Mouse (Mus musculus) liver, embryonic 16.5 days (tissue): ENCODE data around the gene Mup3. TPM values are rescaled to one million over a fixed set of nuclear protein-coding genes. Genes with fewer than 3 reads are reported as not detected.
"Not testable (repeated sequence)": the region's sequence is repeated elsewhere in the genome, so short reads cannot be mapped to it uniquely, and the experiment has no call there.

Source experiments
- ATAC-seq: fragments of 200-750 bp; cut with Nextera tagmentation; 2 replicates; pipeline ENCODE4 v1.8.0; 2017; ENCODE audit warnings: low read depth, mild to moderate bottlenecking, moderate number of reproducible peaks, moderate library complexity
- H3K27ac ChIP-seq: fragments of 300-500 bp; sonication (generic); 2 replicates; pipeline ENCODE4 v1.5.1; 2014; ENCODE audit warnings: mild to moderate bottlenecking, low read length
- H3K27me3 ChIP-seq: fragments of 300-500 bp; sonication (generic); 2 replicates; pipeline ENCODE4 v1.6.1; 2014; ENCODE audit warnings: low read depth, low read length, mixed read lengths; ENCODE audit not compliant: control insufficient read depth, insufficient read depth
- H3K36me3 ChIP-seq: fragments of 300-500 bp; sonication (generic); 2 replicates; pipeline ENCODE4 v1.6.1; 2014; ENCODE audit warnings: mild to moderate bottlenecking; ENCODE audit not compliant: control insufficient read depth, insufficient read depth
- H3K4me1 ChIP-seq: fragments of 300-500 bp; sonication (generic); 2 replicates; pipeline ENCODE4 v1.6.1; 2014; ENCODE audit warnings: low read depth, low read length, mixed read lengths; ENCODE audit not compliant: control insufficient read depth
- H3K4me2 ChIP-seq: fragments of 300-500 bp; sonication (generic); 2 replicates; pipeline ENCODE4 v1.6.1; 2014; ENCODE audit warnings: low read depth, low read length, mixed read lengths
- H3K4me3 ChIP-seq: fragments of 300-500 bp; sonication (generic); 2 replicates; pipeline ENCODE4 v1.5.1; 2014; ENCODE audit warnings: low read depth, mild to moderate bottlenecking, low read length
- H3K9ac ChIP-seq: fragments of 300-500 bp; sonication (generic); 2 replicates; pipeline ENCODE4 v1.6.1; 2014; ENCODE audit warnings: low read depth, low read length
- H3K9me3 ChIP-seq: fragments of 300-500 bp; sonication (generic); replicated peaks from 2 replicates; pipeline ENCODE4 v1.6.1; 2016; ENCODE audit warnings: low read length; ENCODE audit not compliant: control insufficient read depth
- WGBS: fragments of 180-500 bp; shearing (Covaris S2); extraction: QIAGEN DNeasy Blood & Tissue Kit; methylation state at CpG from one replicate; pipeline ENCODE4 v1.1.7; 2014; ENCODE audit not compliant: insufficient replicate concordance; 5-methylcytosine and 5-hydroxymethylcytosine counted together
- polyA plus RNA-seq: library from polyadenylated mRNA; unstranded; fragments of >200 nt; fragmentation: Nextera tagmentation; extraction: Ambion mirVana; gene quantifications from 2 replicates; pipeline ENCODE4 v1.2.1, GENCODE M21; 2015

Gene Mup3
- polyA plus RNA-seq, result not detected in 2 replicates

DNA sequence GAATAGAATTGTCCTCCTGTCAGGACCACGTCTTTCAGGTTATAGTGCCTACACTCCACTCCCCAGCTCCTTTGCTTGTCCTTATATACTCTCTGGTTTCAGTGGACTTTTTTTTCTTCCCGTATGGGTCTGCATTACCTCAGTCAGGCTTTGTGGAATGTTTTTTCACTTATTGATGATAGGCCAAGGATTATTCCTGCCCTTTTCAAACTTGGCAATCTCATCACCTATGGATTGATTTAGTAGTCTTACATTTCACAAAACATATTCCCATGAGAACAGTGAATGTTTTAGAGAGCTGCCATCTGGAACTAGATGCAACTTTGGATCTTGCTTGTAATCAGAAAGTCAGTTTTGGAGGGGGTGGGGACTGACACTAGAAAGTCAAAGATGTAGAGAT lies at the start of gene Mup3:
Mup3 (minus strand) TSS at position 102 of the 400 bp plus-strand sequence.
- WGBS, result 53% methylated on average over 2 of the region's 2 CpGs
- no peak for ATAC-seq
- H3K4me1 ChIP-seq, result no peaks in the 10 kb centered on the region
- H3K27ac ChIP-seq, result no peak within 1 kb of the TSS
- H3K4me2 ChIP-seq, result no peak within 1 kb of the TSS
- H3K9me3 ChIP-seq, result no peaks in the 10 kb centered on the region
- no peaks in the 10 kb centered on the region for H3K27me3 ChIP-seq
- no peak within 1 kb of the TSS for H3K9ac ChIP-seq
- H3K36me3 ChIP-seq, result no peaks in the 10 kb centered on the region
- H3K4me3 ChIP-seq, result no peak within 1 kb of the TSS

DNA sequence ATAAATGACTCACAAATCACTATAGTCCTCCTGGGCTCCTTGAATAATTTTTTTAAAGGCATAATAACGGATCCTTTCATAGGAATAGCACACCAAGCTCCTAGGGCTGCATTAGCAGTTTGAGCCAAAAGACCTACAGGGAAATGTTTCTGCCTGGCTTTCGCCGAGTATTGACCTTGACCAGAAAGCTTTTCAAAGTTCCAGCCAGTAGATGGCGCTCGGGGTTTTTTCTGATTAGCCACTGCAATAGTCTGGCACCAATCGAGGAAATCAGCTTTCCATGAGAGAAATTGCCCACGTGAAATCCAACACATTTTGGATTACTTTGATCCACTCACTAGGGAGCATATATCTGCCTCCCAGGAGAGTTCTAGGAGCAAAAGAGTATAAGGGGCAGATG lies 46.6 kb upstream of the Mup3 start:
- Histone ChIP-seq H3K4me2 (no peak overlapping the region), H3K9me3 (peaks cover 2% of the 10 kb centered on the region), H3K27me3 (no peaks in the 10 kb centered on the region), H3K9ac (no peak overlapping the region), H3K4me3 (no peak overlapping the region), H3K4me1 (no peaks in the 10 kb centered on the region), H3K36me3 (no peaks in the 10 kb centered on the region), H3K27ac (no peak overlapping the region)
- 54% methylated on average over 7 of the region's 7 CpGs for WGBS
- no peak for ATAC-seq

DNA sequence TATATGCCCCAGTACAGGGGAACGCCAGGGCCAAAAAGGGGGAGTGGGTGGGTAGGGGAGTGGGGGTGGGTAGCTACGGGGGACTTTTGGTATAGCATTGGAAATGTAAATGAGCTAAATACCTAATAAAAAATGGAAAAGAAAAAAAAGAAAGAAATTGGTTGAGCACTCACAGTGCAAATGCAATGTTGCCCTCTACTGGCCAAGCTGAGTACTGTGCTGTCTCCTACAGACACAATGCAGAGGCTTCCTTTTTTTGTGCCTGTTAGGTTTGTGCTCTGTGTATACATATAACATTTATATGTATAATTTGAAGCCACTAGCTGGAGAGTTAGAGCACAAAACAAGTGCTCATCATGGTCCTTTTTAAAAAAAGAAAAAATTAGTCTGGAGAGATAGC lies 16.2 kb upstream of the Mup3 start:
- H3K4me2 ChIP-seq, H3K4me1 ChIP-seq, H3K27me3 ChIP-seq, H3K4me3 ChIP-seq, H3K9ac ChIP-seq, H3K9me3 ChIP-seq, ATAC-seq, H3K27ac ChIP-seq, H3K36me3 ChIP-seq: not testable (repeated sequence)
- WGBS, result 34% methylated on average over 2 of the region's 2 CpGs

DNA sequence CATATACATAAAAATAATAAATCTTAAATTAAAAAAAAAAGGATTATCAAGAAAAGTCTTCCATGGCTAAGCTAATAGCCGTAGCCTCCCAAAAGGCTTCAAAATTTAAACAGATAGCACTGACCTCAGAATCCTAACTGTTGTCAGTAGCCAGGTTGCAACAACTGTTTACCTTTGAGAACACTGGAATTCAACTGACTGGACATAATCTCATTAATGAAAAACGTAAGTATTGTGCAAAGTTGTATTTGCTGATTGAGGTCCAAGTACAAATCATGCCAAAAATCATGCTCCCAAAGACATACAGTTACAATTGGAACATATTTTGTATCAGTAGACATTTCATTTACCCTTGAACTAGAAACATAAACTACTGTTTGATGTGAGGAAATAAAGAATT lies 811 bp upstream of the Mup3 start:
- Histone ChIP-seq H3K27me3 (no peaks in the 10 kb centered on the region), H3K4me1 (no peaks in the 10 kb centered on the region), H3K9ac (no peak overlapping the region), H3K9me3 (no peaks in the 10 kb centered on the region), H3K27ac (no peak overlapping the region), H3K36me3 (no peaks in the 10 kb centered on the region), H3K4me3 (no peak overlapping the region), H3K4me2 (no peak overlapping the region)
- WGBS, result 46% methylated on average over 2 of the region's 2 CpGs
- ATAC-seq, result peak; percentile 60

DNA sequence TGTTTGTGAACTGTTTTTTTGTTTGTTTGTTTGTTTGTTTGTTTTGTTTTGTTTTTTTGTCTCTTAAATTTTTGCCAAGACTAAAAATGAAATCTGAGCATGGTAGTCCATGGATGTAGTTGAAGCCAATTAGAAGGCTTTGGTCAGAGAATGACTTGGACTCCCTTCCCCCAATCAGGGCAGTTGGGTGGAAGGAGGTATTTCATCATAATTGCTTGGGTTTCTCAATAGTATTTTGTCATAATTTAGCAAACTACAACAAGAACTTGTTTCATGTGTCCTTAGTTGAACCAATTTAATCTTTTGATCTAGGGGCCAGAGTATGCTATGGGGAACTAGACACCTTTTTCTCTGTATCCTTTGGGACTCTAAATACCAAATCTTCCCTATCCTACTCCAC lies 4.4 kb downstream of the Mup3 start:
- Histone ChIP-seq H3K4me3 (no peak overlapping the region), H3K36me3 (no peaks in the 10 kb centered on the region), H3K27me3 (no peaks in the 10 kb centered on the region), H3K9ac (no peak overlapping the region), H3K27ac (no peak overlapping the region), H3K9me3 (no peaks in the 10 kb centered on the region), H3K4me2 (no peak overlapping the region), H3K4me1 (no peaks in the 10 kb centered on the region)
- no peak for ATAC-seq

DNA sequence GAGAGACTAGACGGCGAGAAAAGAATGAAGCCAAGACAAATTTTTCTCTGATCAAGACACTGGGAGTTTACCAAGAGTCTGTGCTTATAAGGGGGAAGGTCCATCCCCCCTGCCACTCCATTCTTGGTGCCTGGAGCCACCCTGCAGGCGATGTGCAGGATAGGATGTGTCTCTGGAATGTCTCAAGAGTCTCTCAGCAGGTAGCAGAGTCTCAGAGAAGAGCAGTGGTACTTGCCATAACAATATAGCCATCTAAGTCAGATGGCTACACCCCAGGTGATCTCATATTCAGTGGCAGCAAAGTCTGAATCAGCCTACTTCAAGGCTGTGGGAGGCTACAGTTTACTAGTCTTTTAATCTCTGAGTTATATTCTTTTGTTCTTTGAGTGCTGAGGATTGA lies 12.0 kb downstream of the Mup3 start:
- Histone ChIP-seq H3K4me1 (no peaks in the 10 kb centered on the region), H3K4me3 (no peak overlapping the region), H3K27ac (no peak overlapping the region), H3K36me3 (no peaks in the 10 kb centered on the region), H3K9ac (no peak overlapping the region), H3K27me3 (no peaks in the 10 kb centered on the region), H3K4me2 (no peak overlapping the region), H3K9me3 (no peaks in the 10 kb centered on the region)
- WGBS, result 64% methylated on average over 3 of the region's 3 CpGs
- no peak for ATAC-seq

DNA sequence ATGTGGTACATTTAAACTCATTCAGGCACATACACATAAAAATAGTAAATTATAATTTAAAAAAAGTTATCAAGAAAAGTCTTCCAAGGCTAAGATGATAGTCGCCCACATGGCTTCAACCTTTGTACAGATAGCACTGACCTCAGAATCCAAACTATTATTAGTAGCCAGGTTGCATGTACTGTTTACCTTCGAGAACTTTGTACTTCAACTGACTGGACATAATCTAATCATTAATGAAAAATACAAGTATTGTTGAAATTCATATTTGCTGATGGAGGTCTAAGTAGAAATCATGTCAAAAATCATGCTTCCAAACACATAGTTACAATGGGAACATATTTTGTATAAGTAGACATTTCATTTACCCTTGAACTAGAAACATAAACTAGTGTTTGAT lies 32.4 kb downstream of the Mup3 start:
- not testable (repeated sequence) for H3K27me3 ChIP-seq, H3K27ac ChIP-seq, H3K9me3 ChIP-seq, H3K36me3 ChIP-seq, H3K9ac ChIP-seq, H3K4me3 ChIP-seq, H3K4me1 ChIP-seq, H3K4me2 ChIP-seq
- WGBS, result 35% methylated on average over 2 of the region's 2 CpGs
- ATAC-seq, result 0 out of 2 replicates have a peak, but pooled peaks have one; percentile 45

DNA sequence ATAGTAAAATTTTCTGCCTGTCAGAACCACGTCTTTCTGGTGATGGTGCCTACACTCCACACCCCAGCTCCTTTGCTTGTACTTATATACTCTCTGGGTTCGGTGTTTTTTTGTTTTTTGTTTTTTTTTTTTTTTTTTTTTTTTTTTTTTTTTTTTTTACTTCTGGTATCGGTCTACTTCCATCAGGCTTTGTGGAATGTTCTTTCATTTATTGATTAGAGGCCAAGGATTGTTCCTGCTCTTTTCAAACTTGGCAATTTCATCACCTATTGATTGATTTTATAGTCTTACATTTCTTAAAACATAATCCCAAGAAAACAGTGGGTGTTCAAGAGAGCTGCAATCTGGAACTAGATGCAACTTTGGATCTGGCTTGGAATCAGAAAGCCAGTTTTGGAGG lies 33.1 kb downstream of the Mup3 start, which contains the start of gene Mup20:
Mup20 (minus strand) TSS at position 101 of the 400 bp plus-strand sequence.
- H3K36me3 ChIP-seq, H3K4me3 ChIP-seq, H3K9ac ChIP-seq, ATAC-seq, H3K27me3 ChIP-seq, H3K4me1 ChIP-seq, H3K27ac ChIP-seq, H3K9me3 ChIP-seq, H3K4me2 ChIP-seq: not testable (repeated sequence)
- WGBS, result 45% methylated on average over 2 of the region's 3 CpGs
